Mouse (Mus musculus): ENCODE measurements around the gene Map3k4. TPM values are rescaled to one million over a fixed set of nuclear protein-coding genes. Genes with fewer than 3 reads are reported as not detected.

The Map3k4 gene
- total RNA-seq (2023), result 46.9 to 53.5 TPM (median 49.9 TPM) in 4 replicates

DNA sequence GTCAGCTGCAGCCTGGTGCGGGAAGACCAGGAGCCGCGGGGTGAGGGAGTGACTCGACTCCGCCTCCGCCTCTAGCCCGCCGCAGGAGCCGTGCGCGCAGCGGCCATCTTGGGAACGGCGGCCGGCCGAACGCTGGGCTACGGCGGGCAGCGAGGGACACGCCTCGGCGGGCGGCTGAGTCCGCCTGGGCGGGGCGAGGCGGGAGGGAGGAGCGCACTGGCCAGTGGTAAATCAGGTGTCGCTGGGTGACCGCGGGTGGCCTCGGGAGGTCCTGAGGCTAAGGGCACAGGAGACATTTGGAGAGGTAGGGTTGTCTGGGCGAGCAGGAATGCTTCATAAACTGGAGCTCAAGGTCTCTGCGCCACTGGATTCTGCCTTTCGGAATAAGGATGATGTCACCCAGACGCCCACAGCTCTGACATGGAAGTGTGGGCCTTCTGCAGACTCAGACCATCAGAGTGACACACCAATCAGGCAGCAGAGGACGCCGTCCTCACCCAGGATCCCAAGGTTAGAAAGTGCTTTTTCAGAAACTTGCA, at the start of gene Map3k4:
Gene Map3k4, minus strand, starts transcription at position 134 of the 539 bp plus-strand sequence.

Other genes with a start within 250 kb of the Map3k4 start
- 17.9 to 19.0 TPM (median 18.2 TPM) in 4 replicates for gene Agpat4, start 200.1 kb downstream of the Map3k4 start, total RNA-seq (2023)
- not detected in 4 replicates for gene Plg, start 59.8 kb upstream of the Map3k4 start, total RNA-seq (2023)
- gene Slc22a3, start 188.9 kb upstream of the Map3k4 start, total RNA-seq (2023), result 0.85 to 1.7 TPM (median 1.0 TPM) in 4 replicates

All from B cell, adult 62 days (primary cell).